Mouse (Mus musculus) urinary bladder, adult 18-20 months (tissue): Measurements from ENCODE around the gene Psmd12.

Source experiments
- DNase-seq, 2 experiments: peaks; one replicate each; pipeline ENCODE4 v3.0.0; 2022; ENCODE audit warnings: low spot score in 2 of 2, mixed read lengths in 2 of 2

The Psmd12 gene

DNA sequence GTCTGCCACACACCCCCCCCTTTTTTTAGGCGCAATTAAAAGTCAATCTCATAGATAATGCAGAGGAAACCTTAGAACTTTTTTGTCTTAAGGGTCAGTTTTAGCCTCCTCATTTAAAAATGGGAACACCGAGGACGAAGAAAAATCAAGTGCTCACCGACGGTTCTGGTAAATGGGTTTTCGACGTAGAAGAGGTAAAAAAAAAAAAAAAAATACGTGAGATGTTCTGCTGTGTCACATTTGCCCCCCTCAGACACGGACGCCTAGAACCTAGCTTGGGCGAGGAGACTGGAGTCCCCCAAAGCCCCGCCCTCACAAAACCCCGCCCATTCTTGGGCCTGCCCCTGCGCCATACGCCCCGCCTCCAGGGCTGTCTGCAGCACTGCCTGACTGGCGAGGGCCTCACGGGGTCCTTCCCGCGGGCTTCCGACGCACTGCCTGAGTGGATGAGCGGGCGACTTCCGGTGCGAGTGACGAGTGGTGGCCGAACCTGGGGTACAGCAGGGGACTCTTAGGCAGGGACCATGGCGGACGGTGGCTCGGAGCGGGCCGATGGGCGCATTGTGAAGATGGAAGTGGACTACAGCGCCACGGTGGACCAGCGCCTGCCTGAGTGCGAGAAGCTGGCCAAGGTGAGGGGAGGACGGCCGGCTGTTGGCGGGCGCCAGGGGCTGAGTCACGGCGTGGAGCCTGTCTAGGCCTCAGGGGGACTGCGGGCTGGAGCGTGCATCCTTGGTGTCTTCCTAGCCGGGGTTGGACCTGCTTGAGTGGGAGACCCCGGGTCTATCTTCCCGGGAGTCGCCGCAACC lies at the start of gene Psmd12:
TSS of gene Psmd12 (plus strand) at position 432 of the 809 bp plus-strand sequence.
- peak; percentile 94 to 99 for DNase-seq

DNA sequence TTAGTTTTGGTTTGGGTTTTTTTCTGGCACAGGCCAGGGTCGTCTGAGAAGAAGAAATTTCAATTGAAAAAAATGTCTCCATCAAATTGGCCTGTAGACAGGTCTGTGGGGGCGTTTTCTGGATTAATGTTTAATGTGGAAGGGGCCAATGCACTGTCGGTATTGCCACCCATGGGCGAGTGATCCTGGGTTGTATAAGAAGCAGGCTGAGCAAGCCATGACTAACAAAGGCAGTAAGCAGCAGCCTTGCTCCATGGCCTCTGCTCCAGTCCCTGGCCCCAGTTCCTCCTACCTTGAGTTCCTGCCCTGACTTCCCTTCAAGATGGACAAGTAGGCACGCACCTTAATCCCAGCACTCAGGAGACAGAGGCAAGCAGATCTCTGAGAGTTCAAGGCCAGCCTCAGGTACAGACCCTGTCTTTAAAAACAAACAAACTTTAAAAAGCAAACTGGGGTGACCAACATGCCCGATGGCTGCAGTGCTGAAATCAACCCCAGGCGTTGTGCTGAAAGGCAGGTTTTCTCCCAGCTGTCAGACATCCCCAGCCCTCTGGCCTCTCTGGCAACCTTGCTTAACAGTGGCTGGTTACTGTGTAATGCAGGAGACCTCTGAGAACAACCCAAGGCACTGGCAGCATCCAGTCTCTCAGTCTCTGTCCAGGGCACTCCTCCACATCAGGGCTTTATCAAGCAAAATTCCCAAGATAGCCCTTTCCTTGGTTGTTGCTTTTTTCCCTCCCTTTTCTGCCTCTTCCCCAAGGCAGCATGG lies 47.9 kb upstream of the Psmd12 start:
- DNase-seq: no peak

DNA sequence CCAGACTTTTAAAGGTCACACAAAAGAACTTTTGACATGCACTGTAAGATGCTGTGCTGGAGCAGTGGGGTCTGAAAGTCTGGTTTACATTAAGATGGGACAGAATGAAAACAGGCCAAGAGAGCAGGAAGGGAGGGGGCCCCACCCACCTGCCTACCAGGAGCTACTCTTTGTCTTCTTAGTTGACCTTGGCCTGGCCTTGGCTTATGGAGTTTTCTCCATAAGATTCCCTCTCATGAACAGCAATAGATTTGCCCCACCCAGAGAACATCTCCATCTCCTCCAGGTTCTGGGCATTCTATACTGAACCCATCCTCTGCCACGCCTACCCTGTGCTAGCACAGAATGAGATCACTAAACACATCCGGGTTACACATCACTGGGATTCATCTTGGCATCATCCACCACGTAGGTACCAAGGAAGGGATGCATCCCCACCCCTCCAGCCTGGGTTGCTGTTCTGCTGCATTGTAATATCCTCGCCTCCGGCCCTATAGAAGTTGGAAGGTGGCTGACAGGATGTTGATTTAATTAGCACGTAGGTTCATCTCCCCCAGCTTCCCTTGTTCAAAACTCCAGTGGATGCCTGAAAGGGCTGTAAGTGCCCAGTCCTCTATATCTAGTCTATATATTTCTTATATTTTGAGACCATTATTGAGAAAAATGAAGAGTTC lies 43.4 kb upstream of the Psmd12 start:
- DNase-seq: no peak

DNA sequence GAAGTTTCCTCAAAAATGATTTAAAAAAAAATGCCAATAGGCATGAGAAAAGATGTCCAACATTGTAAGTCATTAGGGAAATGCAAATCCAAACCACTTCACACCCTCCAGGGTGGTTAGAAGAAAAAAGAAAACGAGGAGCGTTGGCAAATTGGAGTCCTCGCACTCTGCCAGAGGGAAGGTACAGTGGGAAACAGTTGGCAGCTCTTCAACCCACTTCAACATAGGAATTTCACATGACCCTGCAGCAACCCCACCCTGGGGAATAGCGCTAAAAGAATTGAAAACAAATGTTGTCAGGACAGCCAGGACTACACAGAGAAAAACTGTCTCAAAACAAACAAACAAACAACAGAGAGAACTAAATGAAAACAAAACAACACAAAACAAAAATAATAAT lies 41.6 kb upstream of the Psmd12 start:
- DNase-seq: no peak

DNA sequence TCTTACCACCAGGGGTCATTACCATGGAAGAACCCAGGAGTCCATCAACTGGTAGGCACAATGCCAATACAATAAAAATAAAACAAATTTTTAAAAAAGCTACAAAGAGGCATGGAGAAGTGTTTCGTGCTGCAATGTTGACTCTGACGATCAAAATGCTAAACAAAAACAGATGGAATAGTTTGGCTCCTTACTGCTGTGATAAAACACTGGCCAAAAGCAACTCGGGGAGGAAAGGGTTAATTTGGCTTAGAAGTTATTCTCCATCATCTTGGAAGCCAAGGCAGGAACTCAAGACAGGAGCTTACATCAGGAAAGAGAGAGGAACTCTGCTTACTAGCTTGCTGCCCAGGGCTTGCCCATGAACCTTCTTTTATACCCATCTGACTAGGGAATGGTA lies 41.1 kb upstream of the Psmd12 start:
- DNase-seq: no peak

DNA sequence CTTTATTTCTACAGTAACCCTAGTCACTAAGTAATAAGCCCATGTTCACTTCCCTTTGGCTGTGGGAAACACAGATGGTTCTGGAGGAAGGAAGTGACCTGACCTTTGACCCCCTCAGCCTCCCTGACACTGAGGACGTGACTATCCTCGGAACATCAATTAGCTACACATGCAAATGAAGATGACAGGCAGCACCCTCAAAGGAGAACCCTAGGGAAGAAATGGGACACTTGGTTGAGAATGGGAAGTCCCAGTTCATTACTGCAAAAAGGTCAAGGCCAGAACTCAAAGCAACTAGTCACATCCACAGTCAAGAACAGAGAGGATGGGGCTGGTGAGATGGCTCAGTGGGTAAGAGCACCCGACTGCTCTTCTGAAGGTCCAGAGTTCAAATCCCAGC lies 38.2 kb upstream of the Psmd12 start:
- DNase-seq: no peak

DNA sequence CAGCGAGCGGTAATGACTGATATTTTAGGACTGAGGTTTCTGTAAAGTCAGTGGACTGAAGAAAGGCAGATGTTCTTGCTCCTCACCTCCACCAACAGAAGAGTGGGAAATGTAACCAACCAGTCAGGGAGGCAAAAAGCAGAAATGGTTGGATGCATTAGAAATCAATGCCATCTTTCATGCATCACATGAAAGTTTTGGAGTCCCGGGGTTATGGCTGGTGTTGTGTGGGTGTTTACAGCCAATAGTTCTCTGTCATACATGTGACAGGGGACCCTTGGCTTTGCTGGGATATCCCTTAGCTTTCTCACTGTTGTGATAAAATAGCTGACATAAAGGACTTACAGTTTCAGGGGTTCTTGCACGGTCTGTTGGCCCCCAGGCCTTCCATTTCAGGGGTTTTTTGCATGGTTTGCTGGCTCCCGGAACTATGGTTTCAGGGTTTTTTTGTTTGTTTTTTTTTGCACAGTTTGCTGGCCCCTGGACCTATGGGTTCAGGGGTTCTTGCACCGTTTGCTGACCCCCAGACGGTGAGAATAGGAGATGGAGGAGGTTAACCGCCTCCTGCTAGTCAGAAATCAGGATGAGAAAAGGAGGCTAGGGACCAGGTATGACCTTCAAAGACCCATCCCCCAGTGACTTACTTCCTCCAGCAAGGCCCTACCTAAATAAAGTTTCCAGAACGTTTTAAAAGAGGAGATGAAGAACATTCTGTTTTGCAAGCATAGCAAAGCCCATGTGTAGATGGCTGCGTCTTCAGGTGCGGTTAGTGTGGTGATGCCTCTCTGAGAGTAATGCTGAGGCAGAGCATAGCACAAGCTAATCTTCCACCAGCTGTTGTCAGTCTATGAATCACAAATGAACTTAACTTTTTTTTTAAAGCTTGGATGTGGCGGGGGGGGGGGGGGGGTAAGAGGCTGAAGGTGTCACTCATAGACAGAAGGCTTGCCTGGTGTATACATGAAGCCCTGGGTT lies 35.9 kb upstream of the Psmd12 start:
- DNase-seq: no peak

DNA sequence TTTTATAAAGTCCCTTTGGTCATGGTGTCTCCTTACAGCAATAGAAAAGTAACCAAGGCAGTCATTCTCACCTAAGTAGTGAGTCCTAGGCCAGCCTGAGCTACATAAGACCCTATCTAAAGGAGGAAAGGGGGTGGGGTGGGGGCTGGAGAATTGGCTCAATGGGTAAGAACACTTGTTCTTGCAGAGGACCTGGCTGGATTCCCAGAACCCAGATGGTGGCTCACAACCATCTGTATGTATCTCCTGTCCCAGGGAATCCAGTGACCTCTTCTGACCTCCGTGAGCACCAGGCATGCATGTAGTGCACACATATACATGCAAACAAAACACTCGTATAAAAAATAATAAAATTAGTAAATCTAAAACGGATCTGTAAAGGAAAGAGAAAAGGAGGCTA lies 33.6 kb upstream of the Psmd12 start:
- no peak for DNase-seq

DNA sequence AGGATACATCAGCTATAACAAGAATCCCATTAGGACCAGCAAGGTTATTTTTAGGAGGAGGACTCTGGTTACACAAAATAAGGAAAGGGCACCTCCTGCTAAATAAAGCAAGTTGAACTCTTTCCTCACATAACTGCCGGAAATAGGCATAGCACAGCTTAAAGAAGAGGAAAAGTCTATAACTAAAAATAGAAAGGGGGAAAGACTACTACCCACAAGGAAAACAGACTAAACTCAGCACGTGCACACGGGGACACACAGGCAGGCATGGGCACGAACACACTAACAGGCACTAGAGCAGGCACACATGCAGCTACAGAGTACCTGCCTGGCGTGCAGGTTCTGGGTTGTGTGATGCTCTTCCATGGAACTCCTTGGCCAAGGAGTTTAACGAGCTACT lies 32.6 kb upstream of the Psmd12 start:
- DNase-seq: no peak

DNA sequence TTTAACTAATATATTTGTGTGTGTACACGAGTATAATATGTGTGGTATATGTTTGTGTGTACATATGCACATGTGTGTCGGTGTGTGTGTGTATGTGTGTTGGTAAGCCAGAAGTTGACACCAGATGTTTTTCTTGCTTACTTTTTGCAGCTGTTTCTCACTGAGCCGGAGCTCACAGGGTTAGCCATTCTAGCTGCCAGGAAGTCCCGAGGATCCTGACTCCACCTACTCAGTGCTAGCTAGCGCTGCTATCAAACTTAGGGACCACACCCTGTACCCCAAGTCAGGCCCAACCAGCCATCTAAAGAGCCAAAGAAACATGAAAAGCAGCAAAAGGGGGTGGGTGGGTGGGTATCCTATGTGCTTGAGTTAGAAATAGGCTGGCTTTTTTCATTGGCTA lies 31.9 kb upstream of the Psmd12 start:
- DNase-seq: no peak

DNA sequence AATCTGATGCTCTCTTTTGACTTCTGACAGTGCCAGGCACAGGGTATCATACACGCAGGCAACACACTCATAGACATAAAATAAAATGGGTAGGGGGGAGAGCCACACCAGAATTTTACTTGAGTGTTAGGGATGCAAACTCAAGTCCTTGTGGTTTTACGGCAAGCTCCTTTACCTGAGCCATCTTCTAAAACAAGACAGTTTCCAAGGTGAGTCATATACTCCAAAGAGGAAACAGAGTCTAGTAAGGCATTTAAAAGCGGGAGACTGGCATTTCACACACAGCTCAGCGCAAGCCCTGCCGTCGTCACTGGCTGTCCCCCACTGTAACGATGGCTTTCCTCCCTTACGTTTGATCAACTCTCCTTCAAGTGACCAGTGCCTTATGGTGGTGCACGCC lies 31.4 kb upstream of the Psmd12 start:
- no peak for DNase-seq

DNA sequence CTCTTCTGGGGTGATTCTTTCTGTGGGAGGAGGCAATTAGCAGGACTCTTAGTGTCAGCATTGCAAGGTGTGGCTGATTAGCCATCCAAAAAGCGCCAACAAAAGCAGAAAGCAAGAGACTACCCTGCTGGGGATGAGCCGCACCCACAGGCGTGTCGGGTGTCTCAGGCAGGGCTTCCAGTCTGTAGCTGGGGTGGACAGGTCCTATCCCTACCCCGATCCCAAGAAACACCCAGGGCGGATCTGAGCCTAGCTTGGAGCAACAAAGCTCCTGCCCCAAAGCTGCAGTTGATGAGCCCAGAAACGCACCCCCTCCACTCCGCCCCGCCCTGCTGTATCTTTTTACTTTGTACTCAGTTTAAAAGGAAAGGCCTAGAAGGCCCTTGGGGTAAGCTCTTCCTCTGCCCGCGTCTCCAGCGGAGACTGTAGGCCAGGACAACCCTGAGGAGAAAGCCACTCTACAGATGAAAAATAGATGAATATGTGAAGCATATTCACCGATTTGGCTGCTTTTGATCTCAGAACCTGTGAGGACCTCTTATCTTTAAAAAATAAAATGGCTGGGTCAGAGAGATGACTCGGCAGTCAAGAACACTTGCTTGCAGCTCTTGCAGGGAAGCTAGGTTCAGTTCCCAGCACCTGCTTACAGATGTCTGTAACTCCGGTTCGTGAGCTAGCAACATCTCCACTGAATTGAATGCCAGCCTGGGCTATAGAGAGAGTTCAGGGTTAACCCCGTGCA lies 29.9 kb upstream of the Psmd12 start:
- peak in 1 of 2 experiments; percentile 56 for DNase-seq

DNA sequence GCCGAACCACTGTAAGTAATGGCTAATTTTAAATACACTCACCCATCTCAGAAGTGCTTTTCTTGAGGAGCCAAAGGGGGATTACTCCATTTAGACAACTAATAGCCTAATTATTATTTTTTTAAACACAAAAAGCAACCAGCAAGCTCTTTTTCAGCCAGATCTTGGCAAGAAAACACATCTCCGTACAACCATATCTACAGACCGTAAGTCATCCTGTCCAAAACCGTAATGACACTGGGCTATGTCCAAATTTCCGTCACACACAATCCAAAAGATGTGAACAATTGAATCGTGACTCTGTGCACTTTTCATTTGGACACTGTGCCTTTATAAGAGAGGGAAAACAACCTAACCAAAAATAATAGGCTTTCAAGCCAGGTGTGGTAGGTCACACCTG lies 29.2 kb upstream of the Psmd12 start:
- no peak for DNase-seq

DNA sequence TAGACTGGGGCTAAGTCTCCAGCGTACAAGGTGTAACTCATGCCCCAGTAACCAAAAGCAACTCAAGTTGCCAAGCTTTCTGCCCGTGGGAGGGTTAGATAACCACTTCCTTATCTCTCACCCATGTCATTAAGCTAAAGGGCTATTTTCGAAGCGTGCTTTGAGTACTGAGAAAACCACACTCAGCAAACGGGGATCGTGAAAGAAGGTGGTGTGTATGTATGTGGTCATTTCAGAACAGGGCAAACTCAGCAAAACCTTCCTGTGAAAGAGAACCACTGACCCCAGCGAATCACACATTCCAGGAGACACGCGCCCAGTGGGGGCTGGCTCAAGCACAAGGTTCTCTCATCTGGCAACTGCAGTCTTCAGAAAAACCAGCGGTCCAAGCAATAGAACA lies 28.2 kb upstream of the Psmd12 start:
- DNase-seq: no peak

DNA sequence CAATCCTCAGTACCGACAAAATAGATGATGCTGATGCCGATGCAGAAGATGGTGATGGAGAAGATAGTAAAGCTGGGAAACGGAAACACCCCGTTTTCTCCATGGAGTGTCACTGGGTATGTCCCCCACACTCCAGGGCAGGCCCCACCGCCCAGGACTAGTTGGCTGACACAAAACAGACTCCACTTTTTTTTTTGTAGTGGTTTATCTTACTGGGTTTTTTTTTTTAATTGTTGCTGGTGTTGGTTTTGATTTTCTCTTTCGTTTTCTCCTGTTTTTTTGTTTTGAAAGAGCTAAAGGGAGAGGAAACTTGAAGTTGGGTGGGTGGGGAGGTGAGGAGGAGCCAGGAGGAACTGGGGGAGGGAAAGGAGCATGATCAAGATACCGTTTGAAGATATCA lies 27.2 kb upstream of the Psmd12 start:
- no peak for DNase-seq

DNA sequence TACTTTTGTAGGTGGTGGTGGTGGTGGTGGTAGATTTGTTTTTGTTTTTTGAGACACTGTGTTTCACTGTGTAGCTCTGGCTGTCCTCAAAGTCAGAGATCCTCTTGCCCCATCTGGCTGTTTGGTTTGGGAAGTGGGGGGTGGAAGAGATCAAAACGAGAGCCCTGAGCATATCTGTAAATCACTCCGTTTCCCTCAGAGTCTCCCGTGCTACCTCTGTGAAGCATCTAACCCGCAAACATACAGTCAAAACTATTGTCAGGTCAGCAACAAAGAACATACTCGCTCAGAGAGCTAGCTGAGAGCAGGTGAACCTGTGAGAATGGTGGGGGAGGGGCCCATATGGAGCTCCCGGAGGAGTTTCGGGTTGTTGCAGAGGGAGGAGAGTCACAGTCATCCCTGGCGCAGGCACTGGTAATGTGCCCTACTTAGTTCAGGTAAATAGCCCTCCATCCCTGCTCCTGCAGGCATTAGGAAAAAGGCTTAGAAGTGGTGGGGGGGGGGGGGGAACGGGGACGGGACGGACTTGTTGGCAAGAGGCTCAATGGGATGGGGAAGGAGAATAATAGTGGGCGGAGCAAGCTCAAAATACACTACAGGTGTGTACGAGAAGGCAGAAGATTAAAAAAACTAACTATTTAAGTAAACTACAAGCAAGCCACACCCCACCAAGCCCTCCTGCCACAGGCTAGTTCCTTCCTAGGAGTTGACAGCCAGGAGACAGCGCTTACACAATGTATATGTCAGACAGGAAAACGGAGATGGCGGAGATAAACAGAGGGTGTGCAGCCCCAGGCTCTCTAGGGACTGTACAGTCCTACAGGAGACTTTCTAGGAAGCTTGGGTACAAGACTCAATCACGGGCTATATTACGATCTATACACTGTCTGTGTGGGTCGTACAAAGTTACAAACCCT lies 24.5 kb upstream of the Psmd12 start:
- DNase-seq: no peak

DNA sequence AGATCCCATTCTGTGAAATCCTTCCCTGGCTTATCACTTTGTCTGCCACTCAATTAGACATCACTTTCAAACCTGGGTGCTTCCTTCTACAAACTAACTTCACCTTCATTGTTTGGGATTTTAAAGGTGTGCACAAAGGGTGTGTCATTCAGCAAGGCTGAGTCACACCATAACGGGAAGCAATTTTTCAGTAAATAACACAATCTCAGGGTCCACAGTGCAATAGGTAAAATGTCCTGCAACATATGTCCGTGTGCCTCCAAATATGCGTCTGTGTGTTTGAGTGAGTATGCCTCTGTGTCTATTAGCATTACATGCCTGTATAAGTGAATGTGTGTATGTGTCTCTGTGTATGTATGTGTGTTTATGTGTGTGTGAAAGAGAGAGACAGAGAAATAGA lies 22.0 kb upstream of the Psmd12 start:
- DNase-seq: no peak

DNA sequence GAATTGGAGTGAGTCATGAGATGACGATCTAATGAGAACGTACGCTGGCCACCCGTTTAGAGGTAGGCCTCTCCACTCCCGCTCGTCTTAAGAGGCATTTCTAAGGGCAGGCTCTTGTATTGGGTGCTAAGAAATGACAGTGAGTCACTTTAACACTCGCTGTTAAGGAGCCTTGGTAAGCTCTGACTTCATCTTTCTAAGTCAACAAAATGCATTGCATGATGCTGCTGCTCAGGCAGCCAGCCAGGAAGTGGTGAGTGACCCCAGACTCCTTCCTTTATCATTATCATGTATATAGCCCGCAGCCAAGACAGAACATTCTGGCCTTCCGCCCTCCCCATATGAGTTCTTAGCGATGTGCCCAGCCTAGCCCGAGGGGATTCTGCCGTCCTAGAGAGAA lies 21.0 kb upstream of the Psmd12 start:
- DNase-seq: no peak

DNA sequence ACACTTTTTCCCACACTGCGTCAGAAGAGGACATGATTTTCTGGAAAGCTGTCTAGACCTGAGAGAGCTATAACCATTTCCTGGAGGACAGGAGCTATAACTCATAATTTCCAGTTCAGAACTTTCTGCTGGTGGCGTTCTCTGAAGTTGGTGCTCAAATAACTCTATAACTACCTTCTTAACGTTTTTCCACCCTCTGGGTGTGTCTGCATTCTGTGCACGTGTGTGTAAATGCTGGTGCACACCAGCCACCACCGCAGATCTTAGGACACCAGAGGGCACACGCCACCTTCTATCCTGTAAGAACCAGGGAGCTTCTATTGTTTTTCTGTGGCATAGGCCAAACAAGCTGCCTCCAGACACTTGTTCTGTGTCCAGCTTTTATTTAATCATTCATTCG lies 20.3 kb upstream of the Psmd12 start:
- DNase-seq: no peak

DNA sequence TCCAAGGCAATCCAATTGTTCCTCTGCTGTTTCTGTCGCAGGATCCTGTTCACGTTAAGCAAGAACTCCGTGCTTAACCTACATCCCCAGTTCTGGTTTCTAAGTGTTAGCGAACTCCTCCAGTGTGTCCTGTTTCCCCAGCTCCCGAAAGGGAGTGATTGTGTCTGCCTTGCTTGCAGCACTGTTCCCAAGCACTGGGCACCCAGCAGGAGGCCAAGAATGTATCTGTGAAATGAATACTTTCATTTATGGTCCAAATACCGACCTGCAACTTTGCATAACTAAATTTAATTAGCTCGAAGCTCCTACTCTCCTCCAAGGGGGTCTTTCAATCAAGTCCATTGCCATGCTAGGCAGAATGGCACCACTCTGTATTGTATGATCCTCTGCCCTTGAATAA lies 19.5 kb upstream of the Psmd12 start:
- no peak for DNase-seq
